Mouse (Mus musculus): ENCODE results near the gene Gm21789. TPM values are rescaled to one million over a fixed set of nuclear protein-coding genes. Genes with fewer than 3 reads are reported as not detected.
"Not testable (repeated sequence)": the region's sequence is repeated elsewhere in the genome, so short reads cannot be mapped to it uniquely, and the experiment has no call there.

Gm21789 gene
- not detected in 2 replicates for polyA plus RNA-seq (2012; rRNA removed)
- not detected in 2 replicates for polyA plus RNA-seq (2014; fragmentation: Nextera tagmentation; extraction: Ambion mirVana)

- H3K4me3 ChIP-seq (replicated peaks; ENCODE audit: low read length), result not testable (repeated sequence)
- WGBS, result no CpG with 5 or more reads among the region's 1 CpGs
These were observed at the start of gene Gm21789 for GRCm38 (mm10) chrX:32941468-32941867. Gene Gm21789, plus strand, starts transcription at chrX:32941768.

GRCm38 (mm10) chrX:32894325-32894724, 47.2 kb upstream of the Gm21789 start, which contains the start of gene Btbd35f30:
Gene Btbd35f30, plus strand, starts transcription at chrX:32894625.
- DNase-seq (ENCODE audit: low spot score); H3K9ac ChIP-seq (ENCODE audit: low read depth, low read length, severe bottlenecking); H3K4me1 ChIP-seq (ENCODE audit: control insufficient read depth, insufficient read depth, low read length); H3K27ac ChIP-seq (replicated peaks; ENCODE audit: low read depth, low read length); H3K4me3 ChIP-seq (replicated peaks; ENCODE audit: low read length); H3K27me3 ChIP-seq (ENCODE audit: control insufficient read depth, insufficient read depth, low read length); H3K36me3 ChIP-seq (ENCODE audit: control insufficient read depth, insufficient read depth, low read length); H3K4me2 ChIP-seq (replicated peaks; ENCODE audit: low read depth, low read length, severe bottlenecking); H3K9me3 ChIP-seq (ENCODE audit: control insufficient read depth, low read length); ATAC-seq (ENCODE audit: low FRiP score, low read depth): not testable (repeated sequence)
- no CpG with 5 or more reads among the region's 4 CpGs for WGBS

More at GRCm38 (mm10) chrX:32941468-32941867, at the start of gene Gm21789:
- not testable (repeated sequence) for ATAC-seq (ENCODE audit: low FRiP score, low read depth); H3K9me3 ChIP-seq (ENCODE audit: control insufficient read depth, low read length); DNase-seq (ENCODE audit: low spot score); H3K27me3 ChIP-seq (ENCODE audit: control insufficient read depth, insufficient read depth, low read length); H3K36me3 ChIP-seq (ENCODE audit: control insufficient read depth, insufficient read depth, low read length); H3K9ac ChIP-seq (ENCODE audit: low read depth, low read length, severe bottlenecking); H3K27ac ChIP-seq (replicated peaks; ENCODE audit: low read depth, low read length); H3K4me1 ChIP-seq (ENCODE audit: control insufficient read depth, insufficient read depth, low read length); H3K4me2 ChIP-seq (replicated peaks; ENCODE audit: low read depth, low read length, severe bottlenecking)

GRCm38 (mm10) chrX:32973597-32973996, 32.0 kb downstream of the Gm21789 start, which contains the start of gene Btbd35f5:
Gene Btbd35f5, plus strand, starts transcription at chrX:32973897.
- no CpG with 5 or more reads among the region's 3 CpGs for WGBS

More at GRCm38 (mm10) chrX:32973597-32973996, 32.0 kb downstream of the Gm21789 start, which contains the start of gene Btbd35f5:
- H3K4me1 ChIP-seq (ENCODE audit: control insufficient read depth, insufficient read depth, low read length); H3K4me2 ChIP-seq (replicated peaks; ENCODE audit: low read depth, low read length, severe bottlenecking); DNase-seq (ENCODE audit: low spot score); H3K27me3 ChIP-seq (ENCODE audit: control insufficient read depth, insufficient read depth, low read length); ATAC-seq (ENCODE audit: low FRiP score, low read depth); H3K27ac ChIP-seq (replicated peaks; ENCODE audit: low read depth, low read length); H3K4me3 ChIP-seq (replicated peaks; ENCODE audit: low read length); H3K36me3 ChIP-seq (ENCODE audit: control insufficient read depth, insufficient read depth, low read length); H3K9ac ChIP-seq (ENCODE audit: low read depth, low read length, severe bottlenecking); H3K9me3 ChIP-seq (ENCODE audit: control insufficient read depth, low read length): not testable (repeated sequence)

Other genes with a start within 250 kb of the Gm21789 start
- gene Btbd35f21, start 215.7 kb upstream of the Gm21789 start, polyA plus RNA-seq (2012; rRNA removed), result not detected in 2 replicates
- gene Btbd35f21, start 215.7 kb upstream of the Gm21789 start, polyA plus RNA-seq (2014; fragmentation: Nextera tagmentation; extraction: Ambion mirVana), result not detected in 2 replicates
- not detected in 2 replicates for gene Btbd35f30, start 47.1 kb upstream of the Gm21789 start, polyA plus RNA-seq (2012; rRNA removed)
- not detected in 2 replicates for gene Btbd35f30, start 47.1 kb upstream of the Gm21789 start, polyA plus RNA-seq (2014; fragmentation: Nextera tagmentation; extraction: Ambion mirVana)
- not detected in 2 replicates for gene Btbd35f5, start 32.1 kb downstream of the Gm21789 start, polyA plus RNA-seq (2012; rRNA removed)
- gene Btbd35f5, start 32.1 kb downstream of the Gm21789 start, polyA plus RNA-seq (2014; fragmentation: Nextera tagmentation; extraction: Ambion mirVana), result not detected in 2 replicates